Mouse (Mus musculus): Measurements from ENCODE around the gene Jade1. TPM values are rescaled to one million over a fixed set of nuclear protein-coding genes. Genes with fewer than 3 reads are reported as not detected.

Gene Jade1
- total RNA-seq, 4 experiments from 2014 or later, result 46.6 to 57.7 (median 50.1) TPM

GRCm38 (mm10) chr3:41575971-41576370, 20.4 kb downstream of the Jade1 start:
- no peak for DNase-seq (ENCODE audit: low spot score in 2 of 2)

DNA sequence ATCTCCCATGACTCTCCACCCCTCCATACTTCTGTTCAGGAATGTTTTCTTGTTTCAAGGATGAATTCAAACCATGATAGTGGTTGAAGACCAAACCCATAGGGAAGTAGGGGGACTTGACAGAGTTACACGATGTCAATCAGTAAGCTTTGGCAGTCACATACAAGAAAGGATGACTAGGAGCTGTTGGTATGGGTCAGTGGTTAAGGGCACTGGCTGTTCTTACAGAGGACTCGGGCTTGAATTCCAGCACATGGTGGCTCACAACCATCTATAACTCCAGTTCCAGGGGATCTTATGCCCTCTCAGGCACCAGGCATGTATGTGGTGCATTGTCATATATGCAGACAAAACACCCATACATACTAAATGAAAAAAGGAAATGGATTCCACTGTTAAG, 21.7 kb downstream of the Jade1 start:
- no peak for DNase-seq (ENCODE audit: low spot score in 2 of 2)

GRCm38 (mm10) chr3:41579873-41580272, 24.3 kb downstream of the Jade1 start:
- no peak for DNase-seq (ENCODE audit: low spot score in 2 of 2)

GRCm38 (mm10) chr3:41580401-41581323, 25.1 kb downstream of the Jade1 start:
- no peak for DNase-seq (ENCODE audit: low spot score in 2 of 2)

DNA sequence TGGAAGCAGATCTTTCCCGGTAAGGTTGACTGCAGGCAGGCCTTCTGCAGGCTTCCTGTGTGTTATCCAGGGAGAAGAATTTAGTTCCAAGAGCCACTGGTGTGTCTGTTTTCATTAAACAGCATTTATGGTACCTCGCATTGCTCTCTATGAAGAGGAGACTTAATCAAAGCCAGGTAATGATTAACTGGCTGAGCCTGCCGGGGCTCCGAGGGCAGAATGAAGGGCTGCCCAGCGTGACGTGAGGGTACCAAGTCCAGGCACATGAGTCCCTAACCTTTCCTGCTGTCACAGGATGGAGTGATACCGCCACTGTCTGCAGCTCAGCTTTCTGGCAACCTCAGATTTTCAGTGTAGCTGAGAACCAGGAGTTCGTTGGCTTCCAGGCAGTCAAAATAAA, 25.9 kb downstream of the Jade1 start:
- DNase-seq (ENCODE audit: low spot score in 2 of 2), result no peak

DNA sequence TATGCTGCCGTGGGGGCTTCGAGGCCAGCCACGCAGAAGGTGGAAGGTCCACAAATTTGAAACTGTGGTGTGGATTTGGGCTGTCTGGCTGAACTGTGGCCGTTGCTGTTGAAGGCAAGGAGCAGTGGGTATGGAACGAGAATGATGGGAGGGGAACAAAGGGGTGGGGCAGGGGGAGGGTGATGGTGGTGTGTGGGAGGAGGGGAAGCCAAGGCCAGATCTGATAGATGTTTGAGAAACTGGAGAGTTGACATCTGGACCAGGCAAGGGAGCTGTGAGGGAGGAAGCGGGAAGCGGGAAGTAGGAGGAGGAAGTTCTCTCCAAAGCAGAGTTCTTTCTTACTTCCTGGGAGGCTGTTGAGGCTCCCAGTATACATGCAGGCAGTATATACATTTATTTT, 26.7 kb downstream of the Jade1 start:
- no peak for DNase-seq (ENCODE audit: low spot score in 2 of 2)

- DNase-seq (ENCODE audit: low spot score in 2 of 2), result no peak
Measured at GRCm38 (mm10) chr3:41583092-41583491, 27.6 kb downstream of the Jade1 start.

GRCm38 (mm10) chr3:41583621-41584020, 28.1 kb downstream of the Jade1 start:
- DNase-seq (ENCODE audit: low spot score in 2 of 2), result no peak

GRCm38 (mm10) chr3:41585548-41585947, 30.0 kb downstream of the Jade1 start:
- DNase-seq (ENCODE audit: low spot score in 2 of 2), result no peak

- DNase-seq (ENCODE audit: low spot score in 2 of 2), result no peak
Measured at GRCm38 (mm10) chr3:41586330-41586729, 30.8 kb downstream of the Jade1 start.

GRCm38 (mm10) chr3:41586917-41587316, 31.4 kb downstream of the Jade1 start:
- no peak for DNase-seq (ENCODE audit: low spot score in 2 of 2)

GRCm38 (mm10) chr3:41587588-41587987, 32.1 kb downstream of the Jade1 start:
- DNase-seq (ENCODE audit: low spot score in 2 of 2), result no peak

DNA sequence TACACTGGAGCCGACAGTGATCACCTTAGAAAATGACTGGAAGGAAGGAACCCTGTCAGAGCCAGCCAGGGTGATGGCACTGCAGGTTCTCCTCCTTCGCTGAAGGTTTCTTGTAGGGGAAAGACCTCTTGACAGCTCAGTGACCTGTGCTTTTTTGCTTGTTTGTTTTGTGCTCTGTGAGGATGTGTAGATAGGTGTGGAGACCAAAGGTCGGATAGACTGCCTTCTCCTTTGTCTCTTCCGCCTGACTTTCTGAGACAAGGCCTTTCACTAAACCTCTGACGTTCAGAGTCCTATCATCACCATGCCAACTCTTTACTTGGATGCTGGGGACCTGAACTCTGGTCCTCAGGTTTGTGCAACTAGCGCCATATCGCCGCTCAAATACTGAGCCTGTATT, 33.0 kb downstream of the Jade1 start:
- DNase-seq (ENCODE audit: low spot score in 2 of 2), result no peak

DNA sequence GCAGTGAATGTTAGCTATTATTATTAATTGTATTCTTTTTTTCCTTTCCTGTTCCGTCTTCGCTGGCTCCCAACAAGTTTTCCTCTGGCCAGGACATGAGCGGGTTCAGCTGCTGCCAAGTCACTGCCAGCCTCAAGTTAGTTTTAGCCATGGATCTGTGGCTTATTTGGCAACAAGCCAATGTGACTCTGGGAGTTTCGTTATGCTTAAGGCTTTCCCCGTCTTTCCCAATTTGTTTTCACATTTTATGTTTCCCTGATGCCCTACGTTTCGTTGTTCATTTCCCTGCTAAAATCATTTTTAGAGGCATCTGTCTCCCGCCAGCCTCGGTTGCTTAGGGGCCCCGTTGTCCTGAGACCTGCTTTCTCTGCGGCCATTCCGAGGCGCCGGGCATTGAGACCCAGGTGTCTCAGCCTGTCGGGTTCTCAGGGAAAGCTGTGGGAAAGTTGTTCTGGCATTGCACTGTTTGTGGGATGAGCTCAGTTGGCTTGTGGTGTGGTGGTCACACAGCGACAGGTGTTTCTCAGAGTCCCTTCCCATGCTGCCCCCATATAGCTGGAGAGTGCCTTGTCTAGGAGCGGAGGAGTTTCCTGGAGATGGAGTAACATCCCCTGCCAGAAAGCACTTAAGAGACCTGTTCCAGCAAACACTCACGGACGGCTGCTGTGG, 33.8 kb downstream of the Jade1 start:
- DNase-seq (ENCODE audit: low spot score in 2 of 2), result no peak

- DNase-seq (ENCODE audit: low spot score in 2 of 2), result no peak
Measured at GRCm38 (mm10) chr3:41589988-41590387, 34.5 kb downstream of the Jade1 start.

DNA sequence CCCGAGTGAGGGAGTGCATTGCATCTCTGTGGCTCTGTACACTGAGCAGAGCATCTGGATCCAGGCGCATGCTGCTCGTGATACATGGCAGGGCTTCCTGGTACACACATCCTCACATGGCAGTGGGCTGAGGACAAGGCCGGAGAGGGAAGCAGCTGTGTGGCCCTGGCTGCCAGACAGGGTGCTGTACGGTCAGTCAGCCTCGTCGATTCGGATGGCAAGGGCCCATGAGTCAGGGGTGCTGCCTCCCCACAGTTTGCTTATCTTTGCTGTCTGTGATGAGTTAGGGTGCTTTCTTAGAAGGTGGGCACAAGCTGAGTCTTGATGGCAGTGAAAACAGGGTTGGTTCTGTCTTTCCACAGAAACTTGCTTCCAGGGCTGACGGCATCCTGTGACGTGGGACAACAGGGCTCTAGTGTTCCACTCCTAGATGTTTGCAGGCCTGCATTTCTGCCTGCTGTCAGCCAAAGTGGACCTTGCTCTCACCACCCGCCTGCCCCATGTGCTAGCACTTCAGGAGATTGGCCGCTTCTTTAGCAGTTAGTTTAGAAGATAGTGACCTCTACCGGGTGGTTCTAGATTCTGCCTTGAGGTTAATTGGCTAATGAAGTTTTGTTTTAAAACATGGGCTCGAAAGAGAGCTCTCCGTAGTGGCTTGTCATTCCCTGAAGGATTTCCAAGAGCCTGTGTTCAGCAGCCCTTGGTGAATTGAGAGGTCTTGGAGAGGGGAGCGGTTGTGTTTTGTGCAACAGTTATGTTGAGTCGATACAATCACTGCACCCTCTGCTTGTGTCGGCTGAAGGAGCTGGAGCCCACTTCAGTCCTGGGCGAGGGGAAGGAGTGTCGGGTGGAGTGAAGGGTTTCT, 35.4 kb downstream of the Jade1 start:
- DNase-seq (ENCODE audit: low spot score in 2 of 2), result no peak

DNA sequence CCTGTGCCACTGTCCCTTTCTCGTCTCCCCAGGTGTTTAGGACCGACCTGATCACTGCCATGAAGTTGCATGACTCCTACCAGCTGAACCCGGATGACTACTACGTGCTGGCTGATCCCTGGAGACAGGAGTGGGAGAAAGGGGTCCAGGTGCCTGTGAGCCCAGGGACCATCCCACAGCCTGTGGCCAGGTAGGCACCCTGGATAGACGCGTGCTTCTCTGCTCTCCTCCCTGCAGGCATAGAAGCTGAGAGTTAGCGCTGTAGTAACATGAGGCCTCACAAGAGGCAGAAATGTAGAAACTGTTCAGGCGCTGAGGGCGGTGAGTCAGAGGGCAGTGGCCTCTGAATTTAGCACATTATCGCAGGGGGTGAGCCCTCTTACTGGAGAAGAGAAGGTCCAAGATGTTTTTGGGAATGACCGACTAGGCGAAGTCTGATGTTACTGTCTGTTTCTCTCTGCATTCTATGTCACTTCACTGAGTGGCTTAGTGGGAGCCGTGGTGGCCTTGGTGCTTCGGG, 36.2 kb downstream of the Jade1 start:
- no peak for DNase-seq (ENCODE audit: low spot score in 2 of 2)

- no peak for DNase-seq (ENCODE audit: low spot score in 2 of 2)
Measured at GRCm38 (mm10) chr3:41592805-41593204, 37.3 kb downstream of the Jade1 start.

- no peak for DNase-seq (ENCODE audit: low spot score in 2 of 2)
Measured at GRCm38 (mm10) chr3:41594097-41594879, 38.8 kb downstream of the Jade1 start.

GRCm38 (mm10) chr3:41595010-41595409, 39.5 kb downstream of the Jade1 start:
- no peak for DNase-seq (ENCODE audit: low spot score in 2 of 2)

- DNase-seq (ENCODE audit: low spot score in 2 of 2), result no peak
Measured at GRCm38 (mm10) chr3:41597036-41597435, 41.5 kb downstream of the Jade1 start.

Data from left cerebral cortex, adult 8-10 months (tissue).